Mouse (Mus musculus): ENCODE data around the gene Ccn2.
"Not testable (repeated sequence)": the region's sequence is repeated elsewhere in the genome, so short reads cannot be mapped to it uniquely, and the experiment has no call there.

Gene Ccn2

DNA sequence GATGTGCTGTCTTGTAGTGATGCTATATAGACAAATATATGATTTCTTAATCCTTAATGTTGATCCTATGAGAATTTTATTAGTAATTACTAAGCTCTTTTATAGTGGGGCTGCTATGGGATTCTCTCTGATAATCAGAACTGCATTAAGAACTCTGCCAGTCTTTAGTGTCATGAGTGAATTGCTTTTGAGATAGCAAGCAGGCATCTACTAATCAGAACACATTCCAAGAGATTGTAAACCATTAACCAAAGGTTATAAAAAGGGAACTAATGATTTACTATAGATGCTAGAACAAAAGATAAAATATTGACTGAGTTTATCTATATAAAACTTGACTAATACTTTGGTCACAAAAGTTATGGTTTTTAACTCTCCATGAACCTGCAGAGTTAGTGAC, 8.5 kb downstream of the Ccn2 start:
- no peak for DNase-seq (ENCODE audit: low read depth)

DNA sequence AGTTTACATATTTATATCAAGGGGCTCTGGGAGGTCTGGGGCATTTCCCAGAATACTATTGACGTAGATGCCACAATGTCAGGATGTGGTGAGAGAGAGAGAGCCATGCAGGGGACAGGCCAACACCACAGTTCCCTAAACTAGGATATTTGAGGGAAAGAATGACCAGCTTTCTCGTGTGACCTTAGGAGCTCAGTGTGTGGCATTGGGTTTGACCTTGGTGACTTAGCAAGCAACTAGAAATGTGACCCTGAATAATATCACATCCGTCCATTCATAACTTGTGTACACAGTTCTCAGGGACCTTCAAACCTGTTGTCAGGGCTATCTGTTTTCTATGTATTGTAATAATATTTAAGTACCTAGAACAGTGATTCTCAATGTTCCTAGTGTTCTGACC, 13.9 kb downstream of the Ccn2 start:
- no peak for DNase-seq (ENCODE audit: low read depth)

DNA sequence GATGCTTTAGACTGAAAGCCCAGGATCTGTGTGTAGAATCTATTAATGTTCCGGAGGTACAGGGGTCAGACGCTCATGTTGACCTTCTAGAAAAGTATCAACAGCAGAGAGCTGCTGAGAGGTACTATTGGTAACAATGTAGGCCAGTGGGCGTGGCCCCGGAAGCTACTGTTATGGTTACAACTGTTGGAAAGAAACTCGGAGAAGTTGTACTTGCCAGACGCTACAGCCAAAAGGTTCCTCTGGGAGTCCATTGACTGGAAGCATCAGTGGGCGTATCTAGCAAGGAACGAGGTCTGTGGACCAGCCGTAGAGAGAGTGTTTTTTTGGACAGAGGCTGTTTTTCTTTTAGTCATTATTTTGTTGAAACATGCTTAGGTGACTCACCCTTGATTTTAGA, 14.5 kb downstream of the Ccn2 start:
- peak; percentile 56 for DNase-seq (ENCODE audit: low read depth)

- no peak for DNase-seq (ENCODE audit: low read depth)
Measured at GRCm38 (mm10) chr10:24614726-24615125, 19.5 kb downstream of the Ccn2 start.

GRCm38 (mm10) chr10:24615799-24616198, 20.6 kb downstream of the Ccn2 start:
- DNase-seq (ENCODE audit: low read depth) = no peak

- DNase-seq (ENCODE audit: low read depth) = not testable (repeated sequence)
Measured at GRCm38 (mm10) chr10:24616572-24616971, 21.3 kb downstream of the Ccn2 start.

DNA sequence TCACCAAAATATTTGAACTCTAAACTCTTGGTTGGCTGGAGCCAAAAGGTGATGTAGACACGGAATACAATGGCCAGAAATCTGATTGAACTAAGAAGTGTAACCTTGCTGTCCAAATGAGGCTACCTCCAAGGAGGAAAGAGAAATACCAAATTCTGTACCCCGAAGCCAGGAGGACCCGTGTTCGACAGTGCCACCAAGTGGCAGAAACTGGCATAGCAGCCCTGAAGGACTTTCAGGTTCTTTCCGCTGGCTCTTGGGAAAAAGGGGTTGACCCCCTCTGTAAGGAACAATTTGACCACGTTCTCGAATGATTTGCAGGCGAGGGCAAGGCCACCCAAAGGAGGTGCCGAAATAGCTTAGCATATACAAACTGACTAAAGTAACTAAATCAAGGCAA, 26.3 kb downstream of the Ccn2 start:
- DNase-seq (ENCODE audit: low read depth) = peak; percentile 76

GRCm38 (mm10) chr10:24622586-24622985, 27.3 kb downstream of the Ccn2 start:
- peak; percentile 83 for DNase-seq (ENCODE audit: low read depth)

DNA sequence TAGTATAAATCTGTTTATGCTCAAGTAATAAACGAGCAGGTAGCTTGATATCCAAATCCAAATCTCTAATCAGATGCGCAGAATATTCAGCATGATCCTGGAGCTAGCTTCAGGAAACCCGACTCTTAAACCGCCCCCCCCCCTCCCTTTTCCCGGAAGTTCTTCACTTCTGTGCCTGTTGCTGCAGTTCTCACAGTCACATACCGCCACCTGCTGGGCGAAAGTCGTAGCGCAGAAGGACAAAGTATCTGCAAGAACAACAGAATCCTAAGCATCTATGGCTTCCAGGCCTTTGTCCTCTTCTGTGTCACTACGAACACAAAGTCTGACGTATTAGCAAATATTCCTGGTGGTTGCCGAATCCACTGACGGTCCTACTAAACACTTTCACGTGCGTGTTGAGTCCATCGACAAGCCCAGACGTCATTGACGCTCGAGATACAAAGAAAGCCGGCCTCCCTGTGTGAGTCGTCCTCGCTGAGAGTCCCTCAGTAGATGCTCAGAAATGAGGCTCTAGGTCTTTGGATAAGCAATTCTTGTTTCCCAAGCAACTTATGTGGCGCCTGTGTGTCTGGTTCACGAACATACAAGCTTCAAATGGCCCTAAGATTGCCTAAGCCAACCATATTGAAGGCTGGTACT, 29.9 kb downstream of the Ccn2 start:
- DNase-seq (ENCODE audit: low read depth) = peak; percentile 98

GRCm38 (mm10) chr10:24627262-24627661, 32.0 kb downstream of the Ccn2 start:
- DNase-seq (ENCODE audit: low read depth) = no peak

- DNase-seq (ENCODE audit: low read depth) = no peak
Measured at GRCm38 (mm10) chr10:24628466-24628865, 33.2 kb downstream of the Ccn2 start.

DNA sequence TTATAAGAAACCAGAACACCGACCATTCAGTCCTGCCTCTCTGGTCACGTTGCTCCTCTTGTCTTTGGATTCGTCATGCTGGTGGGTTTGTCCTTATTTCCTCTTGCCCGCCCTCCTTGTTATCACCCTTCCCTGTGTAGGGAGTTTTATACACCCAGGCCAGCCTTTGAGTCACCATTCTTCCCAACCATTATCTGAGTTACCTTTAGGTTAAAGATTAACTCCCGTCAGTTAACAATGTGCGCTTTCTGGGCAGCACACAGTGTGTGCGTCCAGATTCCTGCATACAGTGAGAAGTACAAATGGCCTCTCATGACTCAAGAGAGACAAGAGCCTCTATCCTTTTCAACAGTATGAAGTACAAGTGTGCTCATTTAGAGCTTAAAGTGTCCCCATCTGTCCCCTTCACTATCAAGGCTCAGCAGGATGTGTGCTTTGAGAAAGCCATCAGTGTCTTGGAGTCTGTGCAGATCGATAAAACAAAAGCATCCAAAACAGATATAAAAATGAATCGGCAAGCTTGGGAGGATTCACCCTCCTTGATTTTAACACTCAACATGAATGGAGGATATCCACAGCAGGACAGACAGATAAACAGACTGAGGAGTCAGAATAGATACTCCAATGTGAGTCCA, 34.0 kb downstream of the Ccn2 start:
- no peak for DNase-seq (ENCODE audit: low read depth)

GRCm38 (mm10) chr10:24630469-24631081, 35.3 kb downstream of the Ccn2 start:
- peak; percentile 89 for DNase-seq (ENCODE audit: low read depth)

DNA sequence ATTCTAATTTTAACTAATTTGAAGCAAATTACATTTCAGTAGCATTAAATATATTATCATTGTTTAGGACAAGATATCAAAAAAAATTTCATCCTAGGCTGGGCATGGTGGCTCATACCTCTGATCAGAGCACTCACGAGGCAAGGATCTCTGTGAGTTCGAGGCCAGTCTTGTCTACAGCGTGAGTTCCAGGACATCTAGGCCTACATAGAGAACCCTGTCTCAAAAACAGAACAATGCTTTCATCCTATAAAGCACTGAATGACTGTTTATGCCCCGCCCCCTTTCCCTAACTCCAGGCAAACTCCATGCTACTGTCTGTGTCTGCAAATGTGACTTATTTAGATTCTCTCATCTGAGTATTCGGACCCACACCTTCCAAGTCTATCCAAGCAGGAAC, 35.9 kb downstream of the Ccn2 start:
- DNase-seq (ENCODE audit: low read depth) = no peak

- DNase-seq (ENCODE audit: low read depth) = no peak
Measured at GRCm38 (mm10) chr10:24634288-24634687, 39.0 kb downstream of the Ccn2 start.

DNA sequence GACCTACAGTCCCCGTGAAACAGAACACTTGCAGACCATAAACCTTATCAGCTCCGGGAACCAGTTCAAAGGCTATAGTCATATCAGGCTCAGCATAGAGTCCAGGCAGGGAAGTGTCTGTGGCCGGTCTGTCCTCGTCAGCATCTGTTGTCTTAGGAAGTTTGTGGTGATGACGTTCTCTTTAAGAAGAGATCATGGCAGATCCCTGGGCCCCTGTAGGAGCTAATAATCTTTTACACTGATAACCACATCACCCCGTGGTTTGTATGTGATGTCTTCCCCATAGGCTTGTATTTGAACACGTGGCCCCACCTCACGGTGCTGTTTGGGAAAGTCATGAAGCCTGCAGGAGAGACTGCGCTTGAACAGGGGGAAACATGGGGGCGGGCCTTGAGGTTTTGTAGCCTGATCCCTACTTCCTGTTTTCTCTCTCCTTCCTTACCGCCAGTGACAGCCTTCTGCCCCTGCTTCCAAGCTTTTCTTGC, 40.1 kb downstream of the Ccn2 start:
- no peak for DNase-seq (ENCODE audit: low read depth)

DNA sequence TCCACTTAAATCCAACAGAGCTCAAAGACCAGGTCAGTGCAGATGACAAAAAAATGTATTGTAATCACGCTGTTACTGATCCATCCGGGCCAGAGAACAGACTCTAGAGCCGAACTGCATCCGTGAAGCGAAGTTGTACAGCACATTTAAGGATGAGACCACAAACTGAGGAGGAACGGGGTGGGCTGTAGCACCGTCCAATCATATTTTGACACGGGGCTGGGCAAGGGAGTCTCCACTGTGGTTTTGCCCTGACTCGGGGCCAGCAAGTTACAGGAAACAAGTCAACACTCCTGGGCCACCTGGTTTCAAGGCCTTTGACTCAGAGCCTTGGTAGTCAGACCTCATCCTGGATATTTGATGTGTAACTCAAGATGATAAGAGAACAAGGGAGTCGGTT, 40.6 kb downstream of the Ccn2 start:
- DNase-seq (ENCODE audit: low read depth) = no peak

GRCm38 (mm10) chr10:24636986-24637385, 41.7 kb downstream of the Ccn2 start:
- no peak for DNase-seq (ENCODE audit: low read depth)

GRCm38 (mm10) chr10:24638306-24639070, 43.2 kb downstream of the Ccn2 start:
- DNase-seq (ENCODE audit: low read depth) = peak; percentile 74

DNA sequence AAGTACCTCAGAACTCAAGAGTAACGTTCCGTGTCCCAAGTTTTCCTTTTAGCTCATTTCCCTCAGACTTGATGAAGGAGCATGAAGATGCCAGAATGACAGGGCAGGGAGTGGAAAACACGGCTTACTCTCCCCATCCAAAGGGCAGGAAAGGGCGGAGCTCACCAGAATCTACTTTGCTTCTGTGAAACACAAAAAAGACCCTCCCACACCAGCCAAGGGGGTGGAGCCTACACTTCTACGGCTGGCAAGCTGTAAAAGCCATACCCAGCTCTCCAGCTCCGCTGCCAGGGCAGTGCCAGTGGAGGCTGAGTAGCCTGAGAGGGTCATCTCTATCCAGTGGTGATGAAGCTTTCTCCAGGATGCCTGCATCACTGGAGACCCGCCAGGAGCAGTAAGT, 44.4 kb downstream of the Ccn2 start:
- no peak for DNase-seq (ENCODE audit: low read depth)

- DNase-seq (ENCODE audit: low read depth) = no peak
Measured at GRCm38 (mm10) chr10:24640186-24640875, 45.1 kb downstream of the Ccn2 start.
